Mouse (Mus musculus): ENCODE measurements around the gene Gm20481.
A peak's percentile ranks its signal among the peaks of the same experiment; 100 is the strongest.
"Not testable (repeated sequence)": the region's sequence is repeated elsewhere in the genome, so short reads cannot be mapped to it uniquely, and the experiment has no call there.

Gm20481 gene

GRCm38 (mm10) chr17:34951636-34952377 is 17.9 kb upstream of the Gm20481 start:
- no peak for DNase-seq (ENCODE audit: low read depth, low spot score)

- peak; percentile 69 for DNase-seq (ENCODE audit: low read depth, low spot score)
Observed at GRCm38 (mm10) chr17:34952378-34953040, 17.2 kb upstream of the Gm20481 start.

GRCm38 (mm10) chr17:34953258-34953657 is 16.5 kb upstream of the Gm20481 start:
- DNase-seq (ENCODE audit: low read depth, low spot score) = no peak

GRCm38 (mm10) chr17:34953904-34954303 is 15.8 kb upstream of the Gm20481 start:
- DNase-seq (ENCODE audit: low read depth, low spot score) = no peak

GRCm38 (mm10) chr17:34954831-34955230 is 14.9 kb upstream of the Gm20481 start:
- no peak for DNase-seq (ENCODE audit: low read depth, low spot score)

- no peak for DNase-seq (ENCODE audit: low read depth, low spot score)
Observed at GRCm38 (mm10) chr17:34955884-34956283, 13.8 kb upstream of the Gm20481 start.

GRCm38 (mm10) chr17:34956340-34956739 is 13.4 kb upstream of the Gm20481 start:
- no peak for DNase-seq (ENCODE audit: low read depth, low spot score)

GRCm38 (mm10) chr17:34957291-34957690 is 12.4 kb upstream of the Gm20481 start:
- not testable (repeated sequence) for DNase-seq (ENCODE audit: low read depth, low spot score)

GRCm38 (mm10) chr17:34957966-34958365 is 11.7 kb upstream of the Gm20481 start:
- not testable (repeated sequence) for DNase-seq (ENCODE audit: low read depth, low spot score)

- DNase-seq (ENCODE audit: low read depth, low spot score) = not testable (repeated sequence)
Observed at GRCm38 (mm10) chr17:34958734-34959129, 11.0 kb upstream of the Gm20481 start.

- DNase-seq (ENCODE audit: low read depth, low spot score) = not testable (repeated sequence)
Observed at GRCm38 (mm10) chr17:34959130-34959778, 10.5 kb upstream of the Gm20481 start, which contains the start of gene Hspa1b. Gene Hspa1b, minus strand, starts transcription at chr17:34959238.

GRCm38 (mm10) chr17:34959881-34960515 is 9.7 kb upstream of the Gm20481 start:
- DNase-seq (ENCODE audit: low read depth, low spot score) = no peak

- DNase-seq (ENCODE audit: low read depth, low spot score) = no peak
Observed at GRCm38 (mm10) chr17:34960702-34961493, 8.8 kb upstream of the Gm20481 start.

- DNase-seq (ENCODE audit: low read depth, low spot score) = no peak
Observed at GRCm38 (mm10) chr17:34962125-34962524, 7.6 kb upstream of the Gm20481 start.

- no peak for DNase-seq (ENCODE audit: low read depth, low spot score)
Observed at GRCm38 (mm10) chr17:34962841-34963240, 6.9 kb upstream of the Gm20481 start.

- no peak for DNase-seq (ENCODE audit: low read depth, low spot score)
Observed at GRCm38 (mm10) chr17:34964640-34965049, 5.1 kb upstream of the Gm20481 start.

- no peak for DNase-seq (ENCODE audit: low read depth, low spot score)
Observed at GRCm38 (mm10) chr17:34965627-34966026, 4.1 kb upstream of the Gm20481 start.

GRCm38 (mm10) chr17:34970850-34971249 is 1.1 kb downstream of the Gm20481 start:
- not testable (repeated sequence) for DNase-seq (ENCODE audit: low read depth, low spot score)

- DNase-seq (ENCODE audit: low read depth, low spot score) = not testable (repeated sequence)
Observed at GRCm38 (mm10) chr17:34971694-34972068, 2.0 kb downstream of the Gm20481 start.

GRCm38 (mm10) chr17:34972069-34972749 is 2.5 kb downstream of the Gm20481 start, which contains the start of the genes Hspa1a and Hspa1l:
Gene Hspa1a, minus strand, starts transcription at chr17:34972156.
Gene Hspa1l, plus strand, starts transcription at chr17:34972703.
- DNase-seq (ENCODE audit: low read depth, low spot score) = not testable (repeated sequence)

Data from c-Kit-negative CD71-positive TER-119-positive erythroid progenitor cells, embryonic 14.5 days (primary cell).